Mouse (Mus musculus) adrenal gland, postnatal 4 days (tissue): ENCODE measurements around the gene Gsk3a. TPM values are rescaled to one million over a fixed set of nuclear protein-coding genes. Genes with fewer than 3 reads are reported as not detected.
A peak's percentile ranks its signal among the peaks of the same experiment; 100 is the strongest.
"Not testable (repeated sequence)": the region's sequence is repeated elsewhere in the genome, so short reads cannot be mapped to it uniquely, and the experiment has no call there.

ENCODE experiments used
- DNase-seq, 2 experiments: peaks; one replicate each; pipeline ENCODE4 v3.0.0; 2021 to 2022; ENCODE audit warnings: low spot score in 2 of 2, mixed read lengths in 2 of 2
- total RNA-seq, 2 experiments: library from RNA; stranded (reverse); gene quantifications; 2 replicates each; pipeline ENCODE4 v1.2.3; 2021

Gsk3a gene
- total RNA-seq, 2 experiments from 2014 or later = 84.8 to 89.3 TPM

DNA sequence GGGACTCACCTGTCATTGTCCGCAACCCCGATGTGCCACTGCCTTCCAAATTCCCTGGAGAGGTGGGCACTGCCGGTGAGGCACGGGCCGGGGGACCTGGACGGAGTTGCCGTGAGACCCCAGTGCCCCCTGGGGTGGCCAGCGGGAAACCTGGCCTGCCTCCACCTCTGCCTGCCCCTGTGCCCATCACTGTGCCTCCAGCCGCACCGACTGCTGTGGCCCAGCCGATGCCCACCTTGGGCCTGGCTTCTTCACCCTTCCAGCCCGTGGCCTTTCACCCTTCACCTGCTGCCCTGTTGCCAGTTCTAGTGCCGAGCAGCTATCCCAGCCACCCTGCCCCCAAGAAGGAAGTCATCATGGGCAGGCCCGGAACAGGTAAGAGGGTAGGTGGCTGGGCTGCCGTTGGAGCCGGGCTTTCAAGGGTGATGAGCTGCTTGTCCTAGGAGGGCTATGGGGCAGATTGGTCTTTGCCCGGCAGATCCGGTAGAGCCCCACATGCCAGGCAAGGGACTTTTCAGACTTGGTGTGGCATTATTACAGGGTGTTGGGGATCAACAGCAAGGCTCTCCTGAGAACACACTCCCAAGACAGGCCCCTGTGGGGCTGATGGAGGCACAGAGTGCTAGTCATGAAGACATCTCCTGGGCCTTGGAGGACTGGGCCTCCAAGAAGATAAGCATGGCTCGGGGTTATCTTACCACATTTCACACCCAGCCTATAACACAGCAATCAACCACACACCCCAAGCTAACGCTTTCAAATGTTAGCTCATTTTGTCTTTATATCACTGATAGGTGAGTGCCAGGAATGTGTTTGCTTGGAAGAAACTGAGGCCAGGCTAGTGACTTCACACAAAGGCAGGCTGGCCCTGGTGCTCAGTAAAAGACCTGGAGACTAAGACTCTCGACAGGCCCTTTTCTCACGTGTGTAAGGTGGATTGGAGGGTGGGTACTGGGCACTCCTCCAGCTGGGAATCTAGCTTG lies 35.9 kb upstream of the Gsk3a start:
- DNase-seq = no peak

DNA sequence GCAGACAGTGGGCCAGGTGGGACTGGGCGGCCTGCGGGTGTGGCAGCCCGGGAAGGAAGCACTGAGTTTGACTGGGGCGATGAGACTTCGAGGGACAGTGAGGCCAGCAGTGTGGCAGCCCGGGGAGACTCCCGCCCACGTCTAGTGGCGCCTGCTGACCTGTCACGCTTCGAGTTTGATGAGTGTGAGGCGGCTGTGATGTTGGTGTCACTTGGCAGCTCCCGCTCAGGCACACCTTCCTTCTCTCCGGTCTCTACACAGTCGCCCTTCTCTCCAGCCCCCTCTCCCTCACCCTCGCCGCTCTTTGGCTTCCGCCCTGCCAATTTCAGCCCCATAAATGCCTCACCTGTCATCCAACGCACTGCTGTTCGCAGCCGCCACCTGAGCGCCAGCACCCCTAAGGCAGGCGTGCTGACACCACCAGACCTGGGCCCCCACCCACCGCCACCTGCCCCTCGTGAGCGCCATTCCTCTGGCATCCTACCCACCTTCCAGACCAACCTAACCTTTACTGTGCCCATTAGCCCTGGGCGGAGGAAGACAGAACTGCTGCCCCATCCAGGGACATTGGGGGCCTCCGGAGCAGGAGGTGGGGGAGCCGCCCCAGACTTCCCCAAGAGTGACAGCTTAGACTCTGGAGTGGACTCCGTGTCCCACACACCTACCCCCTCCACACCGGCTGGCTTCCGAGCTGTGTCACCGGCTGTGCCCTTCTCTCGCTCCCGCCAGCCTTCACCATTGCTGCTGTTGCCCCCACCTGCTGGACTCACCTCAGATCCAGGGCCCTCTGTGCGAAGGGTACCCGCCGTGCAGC lies 35.0 kb upstream of the Gsk3a start:
- no peak for DNase-seq

DNA sequence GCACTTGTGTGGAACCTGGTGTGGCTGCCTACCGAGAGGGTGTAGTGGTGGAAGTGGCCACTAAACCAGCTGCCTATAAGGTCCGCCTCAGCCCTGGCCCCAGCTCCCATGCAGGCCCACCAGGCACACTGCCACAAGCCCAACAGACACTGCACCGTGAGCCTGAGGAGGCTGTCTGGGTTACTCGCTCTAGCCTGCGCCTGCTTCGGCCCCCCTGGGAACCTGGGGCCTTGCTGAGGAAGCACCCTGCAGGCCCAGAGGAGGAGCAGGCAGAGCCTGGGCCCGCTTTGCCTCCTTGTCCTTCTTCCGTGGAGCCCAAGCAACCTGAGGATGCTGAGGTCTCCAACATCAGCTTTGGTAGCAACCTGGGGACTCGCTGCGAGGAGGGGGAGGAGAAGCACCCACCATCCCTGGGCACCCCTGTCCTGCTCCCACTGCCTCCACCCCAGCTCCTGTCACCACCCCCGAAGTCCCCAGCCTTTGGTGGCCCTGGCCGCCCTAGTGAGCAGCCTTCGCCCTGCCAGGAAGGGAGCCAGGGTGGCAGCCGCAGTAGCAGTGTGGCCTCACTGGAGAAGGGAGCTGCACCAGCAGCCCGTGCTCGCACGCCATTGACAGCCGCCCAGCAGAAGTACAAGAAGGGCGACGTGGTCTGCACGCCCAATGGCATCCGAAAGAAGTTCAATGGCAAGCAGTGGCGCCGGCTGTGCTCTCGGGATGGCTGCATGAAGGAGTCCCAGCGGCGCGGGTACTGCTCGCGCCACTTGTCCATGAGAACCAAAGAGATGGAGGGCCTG lies 34.2 kb upstream of the Gsk3a start:
- no peak for DNase-seq

DNA sequence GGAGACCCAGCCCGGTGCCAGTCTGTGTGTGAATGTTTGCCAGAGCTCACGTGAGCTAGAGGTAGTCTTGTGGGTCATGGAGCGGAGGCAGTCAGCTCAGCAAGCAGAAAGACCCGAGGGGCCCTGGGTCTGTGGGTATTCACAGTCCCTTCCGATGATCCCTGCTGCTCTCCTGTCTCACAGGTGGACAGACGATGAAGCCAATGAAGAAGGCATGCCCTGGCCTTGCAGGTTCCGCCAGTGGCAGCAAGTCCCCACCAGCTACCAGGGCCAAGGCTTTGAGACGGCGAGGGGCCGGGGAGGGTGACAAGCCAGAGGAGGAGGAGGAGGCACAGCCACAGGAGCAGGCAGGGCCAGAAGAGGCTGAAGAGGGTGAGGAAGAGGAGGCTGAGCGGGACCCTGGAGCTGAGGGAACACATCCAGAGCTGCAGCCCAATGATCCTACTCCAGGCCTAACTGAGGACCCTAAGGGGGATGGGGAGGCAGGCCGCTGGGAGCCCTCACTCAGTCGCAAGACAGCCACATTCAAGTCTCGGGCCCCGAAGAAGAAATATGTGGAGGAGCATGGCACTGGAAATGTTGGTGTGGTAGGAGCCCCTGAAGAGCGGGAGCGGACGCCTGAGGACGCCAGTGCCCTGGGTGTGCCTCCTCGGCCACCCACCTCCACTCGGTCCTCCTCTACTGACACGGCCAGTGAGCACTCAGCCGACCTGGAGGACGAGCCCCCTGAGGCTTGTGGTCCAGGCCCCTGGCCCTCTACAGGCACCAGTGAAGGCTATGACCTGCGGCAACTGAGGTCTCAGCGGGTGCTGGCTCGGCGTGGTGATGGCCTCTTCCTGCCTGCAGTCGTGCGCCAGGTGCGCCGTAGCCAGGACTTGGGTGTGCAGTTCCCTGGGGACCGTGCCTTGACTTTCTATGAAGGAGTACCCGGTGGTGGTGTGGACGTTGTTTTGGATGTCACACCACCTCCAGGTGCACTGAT lies 33.3 kb upstream of the Gsk3a start:
- DNase-seq = no peak

DNA sequence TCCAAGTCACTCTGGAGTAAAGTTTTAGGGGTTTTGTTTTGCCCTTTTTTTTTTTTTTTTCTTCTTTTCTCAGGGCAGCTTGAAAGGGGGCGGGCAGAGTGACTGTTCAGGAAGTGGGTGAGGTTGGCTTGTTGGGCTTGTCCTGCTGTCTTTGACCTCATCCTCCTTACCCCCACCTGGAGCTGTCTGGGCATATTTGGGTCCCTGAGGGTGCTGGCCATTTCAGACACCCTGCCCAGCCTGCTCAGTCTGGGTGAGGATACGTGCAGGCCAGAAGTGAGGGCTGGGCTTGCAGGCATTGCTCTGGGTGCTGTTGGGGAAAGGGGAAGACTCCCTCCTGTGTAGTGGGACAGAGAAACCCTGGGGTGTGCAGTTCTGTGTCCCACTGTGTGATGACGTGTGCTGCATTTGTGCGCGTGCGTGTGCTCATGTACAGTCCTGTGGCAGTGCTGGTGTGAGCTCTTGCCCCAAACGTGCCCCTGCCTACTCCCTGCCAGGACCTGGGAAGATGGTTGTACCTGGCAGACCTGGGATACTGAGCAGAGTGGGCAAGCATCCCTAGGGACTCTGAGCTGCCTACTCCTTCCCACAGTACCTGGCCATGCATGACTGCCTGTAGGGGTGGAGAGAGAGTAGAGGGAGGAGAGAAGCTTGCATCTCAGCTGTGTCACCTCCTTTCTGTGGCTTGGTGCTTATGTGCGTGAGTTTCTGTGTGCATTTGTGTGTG lies 32.1 kb upstream of the Gsk3a start:
- no peak for DNase-seq

DNA sequence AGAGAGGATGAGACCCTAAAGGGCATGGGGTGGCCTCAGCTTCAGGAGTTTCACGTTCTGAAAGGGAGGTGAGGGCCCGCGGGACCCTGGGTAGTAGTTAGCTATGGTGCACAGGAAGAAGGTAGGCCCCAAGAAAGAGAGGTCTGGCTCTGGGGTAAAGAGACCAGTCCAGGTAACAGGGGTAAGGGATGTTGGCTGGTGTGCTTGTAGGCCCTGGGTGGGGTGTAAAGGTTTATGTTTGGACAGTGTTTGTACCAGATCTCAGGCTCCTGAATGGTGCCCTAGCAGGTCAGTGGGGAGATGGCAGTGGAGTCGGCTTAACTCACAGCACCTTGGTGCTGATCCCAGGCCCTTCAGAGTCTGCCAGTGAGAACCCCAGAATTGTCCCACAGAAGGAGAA lies 31.4 kb upstream of the Gsk3a start:
- DNase-seq = no peak

DNA sequence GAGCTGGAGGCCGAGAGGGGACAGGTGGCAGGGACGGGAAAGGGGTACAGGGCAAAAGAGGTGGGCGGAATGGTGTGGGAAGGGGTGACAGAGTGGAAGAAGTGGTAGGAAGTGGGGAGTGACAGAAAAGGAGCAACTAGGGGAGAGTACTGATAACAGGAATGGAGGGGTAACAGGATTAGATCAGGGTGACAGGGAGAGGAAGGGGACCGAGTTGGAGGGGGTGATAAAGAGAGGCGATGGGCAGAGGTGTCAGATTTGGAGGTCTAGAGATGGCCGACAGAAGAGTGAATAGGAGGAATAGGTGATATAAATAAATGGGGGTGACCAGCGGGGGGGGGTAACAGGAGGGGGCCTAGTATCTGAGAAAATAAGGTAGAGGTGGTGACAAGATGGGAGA lies 30.9 kb upstream of the Gsk3a start:
- DNase-seq = no peak

DNA sequence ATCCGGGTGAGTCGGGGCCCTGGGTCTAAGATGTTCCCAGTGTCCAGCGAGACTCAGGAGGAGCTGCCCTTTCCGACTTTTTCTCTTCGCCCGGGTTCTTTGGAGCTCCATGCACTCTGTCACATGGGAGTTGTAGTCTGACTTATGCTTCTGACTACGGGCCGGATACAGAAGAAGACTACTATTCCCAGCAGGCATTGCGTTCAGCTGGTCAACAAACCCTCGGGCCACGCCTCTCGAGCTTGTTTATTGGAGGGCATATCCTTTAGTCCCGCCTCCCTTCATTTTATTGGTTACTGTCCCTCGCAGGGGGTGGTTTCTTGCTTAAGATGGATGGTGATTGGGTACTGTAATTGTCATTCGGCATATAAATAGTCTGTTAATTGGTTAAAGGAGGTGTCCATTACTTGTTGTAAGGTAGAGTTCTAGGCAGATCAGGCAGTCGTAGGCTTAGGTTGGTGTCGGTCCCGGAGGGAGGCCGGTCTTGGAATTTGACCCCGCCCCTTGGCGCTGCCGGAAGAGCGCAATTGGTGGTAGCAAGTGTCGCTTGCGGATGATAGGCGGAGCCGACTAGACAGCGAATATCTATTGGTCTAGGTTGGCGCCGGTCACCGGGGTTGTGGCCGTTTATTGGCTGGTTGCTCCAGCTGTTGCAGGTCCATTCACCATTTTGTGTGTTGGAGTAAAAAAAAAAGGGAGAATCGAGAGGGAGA lies 30.3 kb upstream of the Gsk3a start:
- DNase-seq = peak; percentile 83 to 92

DNA sequence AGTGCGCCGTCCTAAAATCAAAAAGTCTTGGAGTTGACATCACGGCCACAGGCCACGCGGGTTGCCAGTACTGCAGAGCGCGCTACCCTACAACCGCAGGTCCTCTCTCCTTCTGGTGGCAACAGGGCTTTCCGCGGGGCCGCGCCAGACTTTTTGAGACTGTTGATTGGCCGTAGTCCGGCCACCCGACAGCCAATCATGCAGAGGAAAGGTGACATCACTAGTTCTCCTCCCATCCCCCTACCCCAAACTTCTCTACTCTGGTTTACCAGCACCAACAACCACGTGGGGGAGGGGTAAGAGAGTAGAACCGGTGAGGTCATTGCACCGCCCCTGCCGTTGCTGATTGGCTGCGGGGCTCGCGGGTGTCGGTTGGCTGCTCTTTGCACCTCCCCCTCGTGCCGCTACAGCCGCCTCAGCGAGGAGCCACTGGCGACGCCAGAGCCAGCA lies 29.7 kb upstream of the Gsk3a start, which contains the start of gene Cic:
Cic (plus strand) TSS at position 404 of the 450 bp plus-strand sequence.
- peak; percentile 82 to 99 for DNase-seq

DNA sequence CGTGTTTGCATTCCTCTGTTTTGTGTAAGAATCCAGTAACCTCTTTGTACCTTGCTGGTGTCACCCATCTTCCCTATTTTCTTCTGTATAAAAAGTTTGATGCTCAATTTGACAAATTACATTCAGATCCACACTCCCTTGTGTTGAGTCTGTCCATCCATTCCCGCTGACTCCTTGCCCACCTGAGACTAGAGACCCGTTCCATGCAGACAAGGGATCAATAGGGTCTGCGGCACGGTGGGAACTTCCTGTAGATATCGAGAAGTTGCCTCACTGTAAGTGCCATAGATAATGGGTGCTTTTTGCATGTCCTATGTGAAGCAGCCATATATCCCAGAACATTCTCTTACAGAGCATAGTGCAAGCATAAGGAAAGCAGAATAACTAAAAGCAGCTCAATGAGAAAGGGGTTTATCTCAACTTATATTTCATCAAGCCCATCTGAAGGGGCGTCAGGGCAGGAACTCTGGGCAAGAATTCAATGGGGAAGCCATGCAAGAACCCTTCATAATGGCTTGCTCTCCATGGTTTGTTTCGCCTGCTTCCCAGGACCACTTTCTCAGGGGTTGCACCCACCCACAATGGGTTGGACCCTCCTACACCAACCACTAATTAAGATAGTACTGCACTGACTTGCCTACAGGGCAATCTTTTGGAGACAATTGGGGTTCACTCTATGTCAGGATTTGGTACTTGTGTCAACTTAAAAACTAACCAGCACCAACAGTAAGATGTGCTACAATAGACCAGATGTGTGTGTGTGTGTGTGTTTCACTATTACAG lies 28.7 kb upstream of the Gsk3a start:
- DNase-seq = no peak

DNA sequence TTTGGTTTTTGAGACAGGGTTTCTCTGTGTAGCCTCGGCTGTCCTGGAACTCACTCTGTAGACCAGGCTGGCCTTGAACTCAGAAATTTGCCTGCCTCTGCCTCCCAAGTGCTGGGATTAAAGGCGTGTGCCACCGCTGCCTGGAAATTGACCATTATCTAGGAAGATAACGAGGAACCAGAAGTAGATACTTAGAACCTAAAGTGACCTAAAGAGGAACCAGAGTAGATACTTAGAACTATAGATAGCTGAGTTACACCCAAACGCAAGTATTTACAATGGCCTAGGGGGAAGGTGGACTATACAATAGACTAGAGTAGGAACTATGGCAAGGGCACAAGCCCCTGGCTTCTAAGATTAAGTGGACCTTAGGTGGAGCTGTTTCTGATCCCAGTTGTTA lies 28.1 kb upstream of the Gsk3a start:
- not testable (repeated sequence) for DNase-seq

DNA sequence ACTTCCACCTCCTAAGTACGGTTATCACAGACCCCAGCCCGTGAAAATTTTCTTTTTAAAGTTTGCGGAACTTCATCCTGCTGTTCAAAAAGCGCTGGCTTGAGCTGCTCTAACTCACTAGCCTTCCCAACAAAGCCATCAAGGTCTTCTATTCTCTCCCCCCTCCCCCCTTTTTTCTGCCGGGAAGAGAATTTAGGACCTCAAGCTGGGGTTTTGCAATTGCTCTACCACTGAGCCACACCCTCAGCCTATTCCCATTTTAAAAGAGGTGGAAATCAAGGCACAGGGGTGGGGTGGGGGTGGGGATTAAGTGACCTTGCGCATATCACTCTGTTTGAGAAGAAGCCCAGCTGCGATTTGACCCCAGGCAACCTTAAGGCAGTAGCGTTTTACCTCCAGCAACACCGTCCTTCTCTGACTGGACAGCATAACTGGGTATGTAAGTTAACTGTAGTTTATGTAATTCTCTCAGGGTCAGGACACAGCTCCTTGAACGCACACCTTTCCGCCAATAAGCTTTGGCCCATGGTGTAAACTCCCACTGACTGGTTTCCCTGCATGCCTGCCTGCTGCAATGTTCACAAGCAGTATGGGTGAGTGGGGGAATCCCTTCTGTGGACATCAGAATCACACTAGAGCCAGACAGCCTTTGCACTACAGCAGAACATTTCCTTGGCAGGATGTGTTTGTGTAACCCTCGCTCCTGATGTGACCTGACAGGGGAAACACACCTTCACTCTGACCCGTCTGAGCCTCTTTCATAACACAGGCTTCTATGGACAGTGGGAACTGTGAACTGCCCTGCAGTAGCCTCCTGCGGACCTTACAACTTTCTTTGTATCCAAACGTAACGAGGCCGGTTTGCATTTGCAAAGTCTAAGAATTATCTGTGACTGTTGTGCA lies 26.6 kb upstream of the Gsk3a start:
- DNase-seq = no peak

DNA sequence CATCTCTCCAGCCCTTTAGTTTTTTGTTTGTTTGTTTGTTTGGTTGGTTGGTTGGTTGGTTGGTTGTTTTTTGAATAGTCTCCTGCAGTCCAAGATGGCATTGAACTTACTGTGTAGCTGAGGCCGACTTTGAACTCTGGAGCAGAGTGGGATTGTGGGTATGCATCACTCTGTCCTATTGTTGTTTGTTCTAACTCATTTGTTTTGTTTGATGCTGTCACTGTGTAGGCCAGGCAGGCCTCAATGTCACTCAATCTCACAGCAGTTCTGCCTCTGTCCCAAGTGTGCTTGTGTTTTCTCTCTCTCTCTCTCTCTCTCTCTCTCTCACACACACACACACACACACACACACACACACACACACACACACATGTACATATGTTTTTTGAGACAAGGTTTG lies 24.2 kb upstream of the Gsk3a start:
- DNase-seq = no peak

DNA sequence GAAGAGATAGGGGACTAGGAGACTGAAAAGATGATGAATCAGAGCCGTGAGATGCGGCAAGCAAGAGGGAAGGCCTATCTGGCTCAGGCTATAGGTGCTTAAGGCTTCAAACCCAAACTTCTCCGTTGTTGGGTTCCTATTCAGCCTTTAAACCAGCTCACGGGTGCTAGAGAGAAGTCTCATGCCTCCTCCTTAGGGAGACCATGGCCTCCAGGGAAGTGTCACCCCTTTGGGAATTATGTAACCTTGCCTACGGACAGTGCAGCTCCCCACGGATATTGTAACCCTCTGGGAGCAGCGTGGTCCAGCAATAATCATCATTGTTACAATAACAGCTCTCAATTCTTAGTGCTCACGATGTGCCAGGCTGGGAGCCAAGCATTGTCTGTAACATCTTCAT lies 14.2 kb upstream of the Gsk3a start:
- DNase-seq = no peak

DNA sequence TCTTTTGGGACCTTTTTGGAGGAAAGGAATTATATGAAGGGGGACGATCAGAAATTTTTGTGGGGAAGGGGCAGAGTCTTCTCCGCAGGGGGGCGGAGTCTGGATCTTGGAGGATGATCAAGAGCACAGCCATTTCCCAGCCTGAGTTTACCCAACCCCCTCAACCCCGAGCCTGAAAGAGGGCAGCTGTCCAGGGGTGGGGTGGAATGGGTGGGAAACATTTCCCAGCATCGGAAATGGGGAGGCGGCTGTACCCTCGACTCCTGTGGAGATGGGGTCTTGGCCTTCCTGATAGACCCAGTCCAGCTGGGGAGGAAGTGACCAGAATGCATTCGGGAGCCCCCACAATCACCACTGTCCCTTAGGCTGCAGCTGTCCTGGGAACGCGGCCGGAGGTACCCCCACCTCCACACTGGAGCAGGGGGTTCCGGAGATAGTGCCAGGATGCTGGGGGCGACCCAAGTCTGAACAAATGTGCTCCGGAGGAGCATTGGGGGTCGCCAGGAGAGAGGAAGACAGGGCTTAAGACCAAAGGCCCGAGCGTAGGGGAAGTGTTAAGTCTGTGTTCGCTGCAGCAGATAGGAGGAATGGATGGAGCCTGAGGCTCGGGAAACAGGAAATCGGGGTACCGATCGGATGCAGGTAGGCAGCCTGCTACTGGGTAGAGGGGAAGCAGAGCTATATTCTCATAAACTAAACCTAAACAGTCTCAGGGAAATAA lies 13.6 kb upstream of the Gsk3a start:
- peak in 1 of 2 experiments; percentile 42 for DNase-seq
